Comparison of ENCODE assay signal across 18 mouse cellular contexts in the genomic region with DNA sequence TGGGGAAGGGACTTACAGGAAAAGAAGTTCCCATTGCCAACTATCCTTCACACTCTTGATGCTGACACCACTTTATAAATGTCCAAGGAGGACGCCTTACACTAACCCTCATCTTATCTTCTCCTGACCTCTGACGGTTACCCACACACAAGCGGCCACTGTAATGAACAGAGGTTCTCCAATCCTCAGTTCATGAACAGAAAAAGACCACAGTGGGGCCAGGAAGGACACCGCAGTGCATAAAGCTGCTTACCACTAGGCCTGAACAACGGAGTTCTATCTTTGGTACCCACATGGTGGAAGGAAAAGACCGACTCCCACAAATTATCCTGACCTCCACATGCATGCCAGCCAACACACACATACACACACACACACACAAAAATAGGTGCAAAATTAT. TPM values are rescaled to one million over a fixed set of nuclear protein-coding genes. Genes with fewer than 3 reads are reported as not detected.
DNase-seq lines count a peak whose midpoint lies in the region; ATAC-seq and TF ChIP-seq lines count a peak whose summit lies in the region.
"Had no signal": no experiment of that assay in that cellular context is flagged by ENCODE, and none has a peak within 500 bp of the region (broad histone marks: within the 10 kb centered on the region; RNA-seq: fewer than 3 reads in every experiment).

No protein-coding gene starts in this region.

- H3K36me3 ChIP-seq in heart, embryonic 11.5 days (ENCODE audit: control insufficient read depth, insufficient read depth, low read length): no peaks in the 10 kb centered on the region
- H3K36me3 ChIP-seq in intestine, embryonic 15.5 days: no peaks in the 10 kb centered on the region
- no peaks in the 10 kb centered on the region for H3K36me3 ChIP-seq in intestine, postnatal 0 days (ENCODE audit: control insufficient read depth, insufficient read depth)
- no peaks in the 10 kb centered on the region for H3K36me3 ChIP-seq in limb, embryonic 15.5 days
- H3K36me3 ChIP-seq: hindbrain, embryonic 12.5 days; limb, embryonic 13.5 days had no signal

- intact Hi-C loops in heart, postnatal 25 days (cut with DNase I): no loop called here

- ATAC-seq in heart, embryonic 11.5 days (replicated peaks; ENCODE audit: insufficient number of reproducible peaks, low FRiP score, low TSS enrichment): no peak
- ATAC-seq in intestine, embryonic 15.5 days: no peak
- ATAC-seq in intestine, postnatal 0 days: no peak
- ATAC-seq in common myeloid progenitor, adult 5-6 weeks (replicated peaks; ENCODE audit: low read depth, poor library complexity, severe bottlenecking): peak; percentile 60
- no peak for ATAC-seq in limb, embryonic 15.5 days (ENCODE audit: insufficient number of reproducible peaks, low FRiP score, low TSS enrichment, low read depth)
- ATAC-seq: inflammation-experienced regulatory T-cells, adult 6 months had no signal

- peaks cover 51% of the 10 kb centered on the region for H3K4me1 ChIP-seq in heart, embryonic 11.5 days (ENCODE audit: control insufficient read depth, insufficient read depth, low read length)
- peaks cover 27% of the 10 kb centered on the region for H3K4me1 ChIP-seq in intestine, embryonic 15.5 days (replicated peaks)
- 0 out of 2 replicates have a peak, but pooled peaks cover 1% of the 10 kb centered on the region for H3K4me1 ChIP-seq in intestine, postnatal 0 days (replicated peaks; ENCODE audit: control insufficient read depth, insufficient read depth, low read length)
- peaks cover 74% of the 10 kb centered on the region for H3K4me1 ChIP-seq in limb, embryonic 15.5 days

- H3K9me3 ChIP-seq in heart, embryonic 11.5 days (replicated peaks; ENCODE audit: control insufficient read depth, low read length): no peaks in the 10 kb centered on the region
- H3K9me3 ChIP-seq in intestine, embryonic 15.5 days: no peaks in the 10 kb centered on the region
- H3K9me3 ChIP-seq in intestine, postnatal 0 days (ENCODE audit: control insufficient read depth): no peaks in the 10 kb centered on the region
- no peaks in the 10 kb centered on the region for H3K9me3 ChIP-seq in limb, embryonic 15.5 days
- H3K9me3 ChIP-seq: hindbrain, embryonic 12.5 days; limb, embryonic 13.5 days had no signal

- no peak overlapping the region for H3K4me2 ChIP-seq in heart, embryonic 11.5 days
- H3K4me2 ChIP-seq in intestine, embryonic 15.5 days (replicated peaks): no peak overlapping the region
- H3K4me2 ChIP-seq in intestine, postnatal 0 days (replicated peaks; ENCODE audit: low read depth): no peak overlapping the region
- H3K4me2 ChIP-seq in limb, embryonic 15.5 days: no peak overlapping the region
- H3K4me2 ChIP-seq: hindbrain, embryonic 12.5 days; limb, embryonic 13.5 days had no signal

- TF ChIP-seq CTCF in intestine, postnatal 0 days (IDR thresholded peaks at IDR 0.05; ENCODE audit: low read depth): no peak

- WGBS in heart, embryonic 11.5 days (ENCODE audit: insufficient replicate concordance): 30% methylated on average over 6 of the region's 6 CpGs
- 68% methylated on average over 6 of the region's 6 CpGs for WGBS in intestine, embryonic 15.5 days
- WGBS in intestine, postnatal 0 days: 65% methylated on average over 6 of the region's 6 CpGs
- WGBS in limb, embryonic 15.5 days: 71% methylated on average over 6 of the region's 6 CpGs

- no peak overlapping the region for H3K4me3 ChIP-seq in heart, embryonic 11.5 days (ENCODE audit: low read depth, low read length)
- H3K4me3 ChIP-seq in intestine, embryonic 15.5 days (replicated peaks): no peak overlapping the region
- no peak overlapping the region for H3K4me3 ChIP-seq in intestine, postnatal 0 days (ENCODE audit: low read depth, low read length)
- no peak overlapping the region for H3K4me3 ChIP-seq in limb, embryonic 15.5 days
- H3K4me3 ChIP-seq: hindbrain, embryonic 12.5 days; left cerebral cortex, adult 2 months; limb, embryonic 13.5 days had no signal

- H3K9ac ChIP-seq in heart, embryonic 11.5 days (ENCODE audit: low read depth, low read length): peak overlapping the region; percentile 8; the same call in 1 of the 2 replicates
- no peak overlapping the region for H3K9ac ChIP-seq in intestine, embryonic 15.5 days
- no peak overlapping the region for H3K9ac ChIP-seq in intestine, postnatal 0 days (ENCODE audit: low read depth, low read length)
- H3K9ac ChIP-seq in limb, embryonic 15.5 days: no peak overlapping the region
- H3K9ac ChIP-seq: hindbrain, embryonic 12.5 days; limb, embryonic 13.5 days had no signal

- H3K27me3 ChIP-seq in heart, embryonic 11.5 days (ENCODE audit: control insufficient read depth, insufficient read depth, low read length): no peaks in the 10 kb centered on the region
- H3K27me3 ChIP-seq in intestine, embryonic 15.5 days (replicated peaks): no peaks in the 10 kb centered on the region
- no peaks in the 10 kb centered on the region for H3K27me3 ChIP-seq in intestine, postnatal 0 days (replicated peaks; ENCODE audit: control insufficient read depth, insufficient read depth, low read length)
- no peaks in the 10 kb centered on the region for H3K27me3 ChIP-seq in limb, embryonic 15.5 days
- H3K27me3 ChIP-seq: hindbrain, embryonic 12.5 days; limb, embryonic 13.5 days had no signal

- no peak for DNase-seq in heart, postnatal 25 days (ENCODE audit: low spot score)
- no peak for DNase-seq in adrenal gland, postnatal 25 days
- DNase-seq: adrenal gland, postnatal 14 days; B cell, adult 2 months; cerebellum, adult 18-20 months; cerebellum, postnatal 36 days; gastrocnemius, postnatal 14 days; kidney, postnatal 10 days; lung, adult 18-20 months had no signal

- H3K27ac ChIP-seq in heart, embryonic 11.5 days (ENCODE audit: low read depth, low read length): peak overlapping the region; percentile 24; the same call in 1 of the 2 replicates
- 0 out of 2 replicates have a peak overlapping the region, but pooled peaks have one; percentile 9 for H3K27ac ChIP-seq in intestine, embryonic 15.5 days
- no peak overlapping the region for H3K27ac ChIP-seq in intestine, postnatal 0 days (ENCODE audit: low read depth, low read length)
- peak overlapping the region; percentile 43 for H3K27ac ChIP-seq in limb, embryonic 15.5 days
- H3K27ac ChIP-seq: hindbrain, embryonic 12.5 days; left cerebral cortex, adult 2 months had no signal

RNA-seq across cellular contexts. Expression of a gene that starts 28.7 kb away (rescaled TPM):
- polyA plus RNA-seq in heart, embryonic 11.5 days (2014; fragmentation: Nextera tagmentation; extraction: Ambion mirVana): 35.0 and 41.4 TPM in 2 replicates
- 10 to 100 TPM; 34.1 to 38.8 TPM for total RNA-seq in heart, postnatal 25 days (2021)
- polyA plus RNA-seq in intestine, embryonic 15.5 days (2015; fragmentation: Nextera tagmentation; extraction: Ambion mirVana): 13.5 and 14.3 TPM in 2 replicates
- polyA plus RNA-seq in intestine, postnatal 0 days (2015; fragmentation: Nextera tagmentation; extraction: Ambion mirVana): 8.9 and 9.1 TPM in 2 replicates
- total RNA-seq in common myeloid progenitor, adult 5-6 weeks (2017): 4.0 and 10.8 TPM in 2 replicates
- 24.9 and 25.6 TPM in 2 replicates for polyA plus RNA-seq in limb, embryonic 15.5 days (2015; fragmentation: Nextera tagmentation; extraction: Ambion mirVana)
- 15.4 and 24.9 TPM in 2 replicates for total RNA-seq in adrenal gland, postnatal 25 days (2021)
- polyA plus RNA-seq: inflammation-experienced regulatory T-cells, adult 6 months had no signal
